Mouse (Mus musculus) intestine, embryonic 16.5 days (tissue): ENCODE results near the gene Gimap9. TPM values are rescaled to one million over a fixed set of nuclear protein-coding genes. Genes with fewer than 3 reads are reported as not detected.

Experiments
- ATAC-seq: fragments of 200-750 bp; cut with Nextera tagmentation; 2 replicates; pipeline ENCODE4 v1.8.0; 2017; ENCODE audit warnings: moderate TSS enrichment, moderate library complexity
- H3K27ac ChIP-seq: fragments of 300-500 bp; sonication (generic); 2 replicates; pipeline ENCODE4 v1.5.1; 2014; ENCODE audit warnings: mild to moderate bottlenecking, low read length
- H3K27me3 ChIP-seq: fragments of 300-500 bp; sonication (generic); replicated peaks from 2 replicates; pipeline ENCODE4 v1.6.1; 2014; ENCODE audit warnings: low read length, control low read depth, mixed read lengths; ENCODE audit not compliant: control insufficient read depth, insufficient read depth
- H3K36me3 ChIP-seq: fragments of 300-500 bp; sonication (generic); 2 replicates; pipeline ENCODE4 v1.6.1; 2014; ENCODE audit warnings: low read length, control low read depth; ENCODE audit not compliant: control insufficient read depth, insufficient read depth
- H3K4me1 ChIP-seq: fragments of 300-500 bp; sonication (generic); 2 replicates; pipeline ENCODE4 v1.6.1; 2014; ENCODE audit warnings: low read length, control low read depth, mixed read lengths; ENCODE audit not compliant: control insufficient read depth, insufficient read depth
- H3K4me2 ChIP-seq: fragments of 300-500 bp; sonication (generic); 2 replicates; pipeline ENCODE4 v1.6.1; 2014; ENCODE audit warnings: low read depth, low read length, control low read depth
- H3K4me3 ChIP-seq: fragments of 300-500 bp; sonication (generic); 2 replicates; pipeline ENCODE4 v1.5.1; 2014; ENCODE audit warnings: mild to moderate bottlenecking, low read length
- H3K9ac ChIP-seq: fragments of 300-500 bp; sonication (generic); 2 replicates; pipeline ENCODE4 v1.6.1; 2014; ENCODE audit warnings: low read depth, low read length
- H3K9me3 ChIP-seq: fragments of 300-500 bp; sonication (generic); 2 replicates; pipeline ENCODE4 v1.6.1; 2016; ENCODE audit warnings: low read length, control low read depth; ENCODE audit not compliant: control insufficient read depth
- WGBS: fragments of 180-500 bp; shearing (Covaris S2); extraction: QIAGEN DNeasy Blood & Tissue Kit; methylation state at CpG from one replicate; pipeline ENCODE4 v1.1.7; 2014; 5-methylcytosine and 5-hydroxymethylcytosine counted together
- polyA plus RNA-seq: library from polyadenylated mRNA; unstranded; fragments of >200 nt; fragmentation: Nextera tagmentation; extraction: Ambion mirVana; gene quantifications from 2 replicates; pipeline ENCODE4 v1.2.1, GENCODE M21; 2015

The Gimap9 gene
- polyA plus RNA-seq, 1 experiment from 2014 or later, result 15.9 TPM

DNA sequence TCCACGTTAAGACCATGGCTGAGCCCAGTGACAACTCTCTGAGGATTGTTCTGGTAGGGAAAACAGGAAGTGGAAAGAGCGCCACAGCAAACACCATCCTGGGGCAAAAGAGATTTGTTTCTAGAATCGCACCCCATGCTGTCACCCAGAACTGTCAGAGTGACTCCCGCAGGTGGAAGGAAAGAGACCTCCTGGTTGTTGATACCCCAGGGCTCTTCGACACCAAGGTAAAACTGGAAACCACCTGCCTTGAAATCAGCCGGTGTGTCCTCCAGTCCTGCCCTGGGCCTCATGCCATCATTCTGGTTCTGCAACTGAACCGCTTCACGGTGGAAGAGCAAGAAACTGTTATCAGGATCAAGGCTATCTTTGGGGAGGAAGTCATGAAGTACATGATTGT, 47.5 kb downstream of the Gimap9 start:
- WGBS, result 73% methylated on average over 8 of the region's 8 CpGs
- Histone ChIP-seq H3K27ac (no peak overlapping the region), H3K36me3 (no peaks in the 10 kb centered on the region), H3K9me3 (no peaks in the 10 kb centered on the region), H3K27me3 (no peaks in the 10 kb centered on the region), H3K4me1 (peaks cover 8% of the 10 kb centered on the region), H3K4me2 (no peak overlapping the region), H3K4me3 (no peak overlapping the region), H3K9ac (no peak overlapping the region)
- ATAC-seq, result no peak

DNA sequence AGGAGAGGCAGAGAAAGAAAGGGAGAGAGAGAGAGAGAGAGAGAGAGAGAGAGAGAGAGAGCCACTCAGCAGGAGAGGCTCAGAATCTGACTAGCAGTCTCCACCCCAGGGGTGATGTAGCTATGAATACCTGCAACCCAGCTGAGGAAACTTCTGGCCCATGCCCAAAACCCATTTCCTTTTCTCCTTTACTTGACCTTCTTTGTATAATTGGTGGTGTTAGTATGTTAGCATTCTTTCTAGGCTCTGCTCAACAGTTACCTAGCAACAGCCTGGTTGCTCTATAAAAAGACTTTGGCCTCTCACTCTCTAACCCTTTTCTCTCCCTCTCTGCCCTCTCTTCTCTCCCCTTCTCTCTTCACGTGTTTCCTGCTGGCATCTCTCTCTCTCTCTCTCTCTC, 49.5 kb downstream of the Gimap9 start:
- Histone ChIP-seq H3K9me3 (no peaks in the 10 kb centered on the region), H3K4me3 (no peak overlapping the region), H3K36me3 (no peaks in the 10 kb centered on the region), H3K27me3 (no peaks in the 10 kb centered on the region), H3K9ac (no peak overlapping the region), H3K27ac (no peak overlapping the region), H3K4me2 (no peak overlapping the region), H3K4me1 (peaks cover 8% of the 10 kb centered on the region)
- WGBS, result 0% methylated on average over 1 of the region's 1 CpGs
- peak; percentile 78 for ATAC-seq

DNA sequence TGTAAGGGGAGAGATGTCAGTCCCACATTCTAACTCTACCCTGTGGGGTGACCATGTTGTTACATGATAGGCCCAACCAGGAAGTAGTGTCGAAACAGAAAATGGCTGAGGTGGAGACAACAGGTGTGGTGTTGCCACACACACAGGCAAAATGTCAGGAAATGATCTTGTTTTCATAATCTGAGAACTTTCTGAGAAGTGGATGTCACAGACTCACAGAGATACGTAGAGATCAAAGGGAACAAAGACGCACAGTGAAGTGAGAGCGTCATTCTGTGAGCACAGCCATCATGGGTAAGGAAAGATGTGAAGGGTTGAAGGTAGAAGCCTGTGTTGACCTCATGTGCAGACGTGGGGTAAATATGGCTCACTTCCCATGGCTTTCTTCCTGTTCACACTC, 51.8 kb downstream of the Gimap9 start:
- H3K27ac ChIP-seq, result no peak overlapping the region
- no peak overlapping the region for H3K4me2 ChIP-seq
- WGBS, result 91% methylated on average over 5 of the region's 5 CpGs
- H3K36me3 ChIP-seq, result no peaks in the 10 kb centered on the region
- H3K9ac ChIP-seq, result no peak overlapping the region
- H3K4me3 ChIP-seq, result no peak overlapping the region
- H3K9me3 ChIP-seq, result no peaks in the 10 kb centered on the region
- ATAC-seq, result no peak
- H3K27me3 ChIP-seq, result no peaks in the 10 kb centered on the region
- H3K4me1 ChIP-seq, result peaks cover 8% of the 10 kb centered on the region

Other genes starting within 250 kb of the Gimap9 start
- gene Zfp467, start 230.3 kb upstream of the Gimap9 start, polyA plus RNA-seq, result 17.3 and 17.8 TPM in 2 replicates
- gene Sspo, start 227.9 kb upstream of the Gimap9 start, polyA plus RNA-seq, result 0.38 and 0.73 TPM in 2 replicates
- 25.1 and 26.0 TPM in 2 replicates for gene Atp6v0e2, start 138.5 kb upstream of the Gimap9 start, polyA plus RNA-seq
- 10.4 and 12.5 TPM in 2 replicates for gene Lrrc61, start 121.3 kb upstream of the Gimap9 start, polyA plus RNA-seq
- 105 and 109 TPM in 2 replicates for gene Rarres2, start 103.3 kb upstream of the Gimap9 start, polyA plus RNA-seq
- gene Gm45021, start 86.5 kb upstream of the Gimap9 start, polyA plus RNA-seq, result not detected in 2 replicates
- gene Repin1, start 82.2 kb upstream of the Gimap9 start, polyA plus RNA-seq, result 22.1 and 22.4 TPM in 2 replicates
- not detected in 2 replicates for gene Gm44965, start 82.2 kb upstream of the Gimap9 start, polyA plus RNA-seq
- gene Zfp775, start 74.1 kb upstream of the Gimap9 start, polyA plus RNA-seq, result 5.2 and 6.1 TPM in 2 replicates
- 0.95 and 1.1 TPM in 2 replicates for gene AI854703, start 49.4 kb upstream of the Gimap9 start, polyA plus RNA-seq
- 1.7 TPM in 2 replicates for gene Gimap8, start 28.9 kb upstream of the Gimap9 start, polyA plus RNA-seq
- 21.2 and 23.2 TPM in 2 replicates for gene Gimap4, start 8.4 kb downstream of the Gimap9 start, polyA plus RNA-seq
- 19.7 and 21.1 TPM in 2 replicates for gene Gimap6, start 32.1 kb downstream of the Gimap9 start, polyA plus RNA-seq
- 3.2 and 9.2 TPM in 2 replicates for gene Gm28053, start 42.5 kb downstream of the Gimap9 start, polyA plus RNA-seq
- gene Gimap7, start 42.5 kb downstream of the Gimap9 start, polyA plus RNA-seq, result 0.28 and 0.34 TPM in 2 replicates
- 36.2 and 39.1 TPM in 2 replicates for gene Gimap1, start 62.9 kb downstream of the Gimap9 start, polyA plus RNA-seq
- 9.7 and 13.8 TPM in 2 replicates for gene Gimap5, start 70.1 kb downstream of the Gimap9 start, polyA plus RNA-seq
- gene Gimap3, start 94.7 kb downstream of the Gimap9 start, polyA plus RNA-seq, result 0.37 and 0.43 TPM in 2 replicates
- gene Tmem176a, start 164.8 kb downstream of the Gimap9 start, polyA plus RNA-seq, result 183 TPM in 2 replicates
- 403 and 414 TPM in 2 replicates for gene Tmem176b, start 165.4 kb downstream of the Gimap9 start, polyA plus RNA-seq
- gene Aoc1, start 196.8 kb downstream of the Gimap9 start, polyA plus RNA-seq, result 51.9 and 71.5 TPM in 2 replicates